Mouse (Mus musculus) midbrain, postnatal 0 days (tissue): ENCODE data around the gene Gm17018. TPM values are rescaled to one million over a fixed set of nuclear protein-coding genes. Genes with fewer than 3 reads are reported as not detected.

Experiments
- ATAC-seq: fragments of 200-750 bp; cut with Nextera tagmentation; 2 replicates; pipeline ENCODE4 v1.8.0; 2017; ENCODE audit warnings: moderate number of reproducible peaks, mild to moderate bottlenecking, moderate TSS enrichment, moderate library complexity; ENCODE audit not compliant: low FRiP score
- DNase-seq: peaks from one replicate; pipeline ENCODE4 v3.0.0-alpha.2; 2015; ENCODE audit warnings: low spot score
- H3K27ac ChIP-seq: fragments of 300-500 bp; sonication (generic); 2 replicates; pipeline ENCODE4 v1.5.1; 2014; ENCODE audit warnings: low read depth, mild to moderate bottlenecking, low read length, mixed read lengths
- H3K27me3 ChIP-seq: fragments of 300-500 bp; sonication (generic); 2 replicates; pipeline ENCODE4 v1.6.1; 2014; ENCODE audit warnings: low read length, control low read depth, mixed read lengths; ENCODE audit not compliant: insufficient read depth
- H3K36me3 ChIP-seq: fragments of 300-500 bp; sonication (generic); 2 replicates; pipeline ENCODE4 v1.6.1; 2014; ENCODE audit warnings: low read length, control low read depth, mixed read lengths; ENCODE audit not compliant: insufficient read depth
- H3K4me1 ChIP-seq: fragments of 300-500 bp; sonication (generic); 2 replicates; pipeline ENCODE4 v1.6.1; 2014; ENCODE audit warnings: mild to moderate bottlenecking, control low read depth, antibody characterized with exemption, low read length, mixed read lengths; ENCODE audit not compliant: insufficient read depth
- H3K4me2 ChIP-seq: fragments of 300-500 bp; sonication (generic); 2 replicates; pipeline ENCODE4 v1.6.1; 2014; ENCODE audit warnings: low read depth, mild to moderate bottlenecking, low read length, mixed read lengths; ENCODE audit not compliant: poor library complexity, severe bottlenecking
- H3K4me3 ChIP-seq: fragments of 300-500 bp; sonication (generic); 2 replicates; pipeline ENCODE4 v1.5.1; 2014; ENCODE audit warnings: low read depth, mild to moderate bottlenecking, low read length, moderate library complexity
- H3K9ac ChIP-seq: fragments of 300-500 bp; sonication (generic); replicated peaks from 2 replicates; pipeline ENCODE4 v1.6.1; 2014; ENCODE audit warnings: mild to moderate bottlenecking, low read length, moderate library complexity, mixed read lengths; ENCODE audit not compliant: poor library complexity, severe bottlenecking
- H3K9me3 ChIP-seq: fragments of 300-500 bp; sonication (generic); 2 replicates; pipeline ENCODE4 v1.6.1; 2016; ENCODE audit warnings: low read length, control low read depth
- CTCF ChIP-seq: IDR thresholded peaks from 2 replicates; pipeline ENCODE4 v1.5.1; 2016; ENCODE audit warnings: antibody characterized with exemption, mild to moderate bottlenecking
- WGBS: fragments of 180-500 bp; shearing (Covaris S2); extraction: QIAGEN DNeasy Blood & Tissue Kit; methylation state at CpG from one replicate; pipeline ENCODE4 v1.1.7; 2014; 5-methylcytosine and 5-hydroxymethylcytosine counted together
- polyA plus RNA-seq: library from polyadenylated mRNA; unstranded; fragments of >200 nt; fragmentation: Nextera tagmentation; extraction: Ambion mirVana; gene quantifications from 2 replicates; pipeline ENCODE4 v1.2.1, GENCODE M21; 2015
- total RNA-seq: library from RNA; depleted of rRNA; stranded (reverse); fragments of >200 nt; gene quantifications from 2 replicates; pipeline ENCODE4 v1.2.3, GENCODE M21; 2014

The Gm17018 gene
- total and polyA plus RNA-seq, 2 experiments from 2014 or later = 15.7 to 84.4 TPM

DNA sequence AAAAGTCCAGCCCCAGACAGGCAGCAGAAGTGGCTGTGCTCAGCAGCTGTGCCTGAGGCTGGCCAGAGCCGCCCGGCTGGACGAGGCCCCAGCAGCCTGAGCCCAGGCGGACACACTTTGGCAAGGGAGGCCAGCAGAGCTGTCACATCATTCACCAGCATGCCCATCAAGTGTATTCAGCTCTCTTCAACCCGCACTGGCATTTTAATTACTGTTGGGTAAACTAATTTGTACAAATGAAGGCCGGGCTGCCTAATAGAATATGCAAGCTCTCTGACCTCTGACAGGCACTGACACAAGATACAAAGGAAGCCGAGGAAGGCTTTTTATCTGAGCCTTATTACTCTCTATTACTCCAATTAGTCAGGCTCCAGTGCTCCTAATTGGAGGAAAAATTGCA, 35.6 kb downstream of the Gm17018 start:
- Histone ChIP-seq H3K4me2 (no peak overlapping the region), H3K36me3 (peaks cover 2% of the 10 kb centered on the region; the same call in 1 of the 2 replicates), H3K9ac (no peak overlapping the region), H3K4me1 (no peaks in the 10 kb centered on the region), H3K27me3 (no peaks in the 10 kb centered on the region), H3K9me3 (no peaks in the 10 kb centered on the region), H3K4me3 (no peak overlapping the region), H3K27ac (no peak overlapping the region)
- DNase-seq (peak; percentile 75), ATAC-seq (no peak)
- no peak for TF ChIP-seq CTCF
- WGBS = 18% methylated on average over 7 of the region's 7 CpGs

DNA sequence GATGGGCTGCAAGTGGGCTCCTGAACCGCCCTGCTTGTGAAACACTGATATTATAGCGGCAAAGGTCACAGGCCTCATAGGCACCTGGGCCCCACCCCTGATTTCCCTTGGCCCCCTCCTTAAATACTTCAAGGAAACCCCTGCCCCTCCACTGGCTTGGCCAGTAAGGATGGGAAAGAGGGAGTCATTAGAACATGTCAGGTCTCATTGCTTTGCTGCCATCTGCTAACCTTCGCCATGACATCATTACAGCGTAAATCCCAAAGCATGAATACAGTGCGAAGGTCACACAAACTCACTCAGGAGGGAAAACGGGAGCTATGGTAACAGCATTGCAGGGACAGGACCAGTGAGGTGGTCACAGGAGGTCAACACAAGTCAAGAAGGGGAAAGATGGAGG, 36.0 kb downstream of the Gm17018 start:
- Histone ChIP-seq H3K27me3 (no peaks in the 10 kb centered on the region), H3K9me3 (no peaks in the 10 kb centered on the region), H3K36me3 (peaks cover 2% of the 10 kb centered on the region; the same call in 1 of the 2 replicates), H3K9ac (no peak overlapping the region), H3K27ac (no peak overlapping the region), H3K4me1 (no peaks in the 10 kb centered on the region), H3K4me2 (no peak overlapping the region), H3K4me3 (no peak overlapping the region)
- ATAC-seq = no peak
- no peak for TF ChIP-seq CTCF
- DNase-seq = no peak
- WGBS = 63% methylated on average over 6 of the region's 6 CpGs

DNA sequence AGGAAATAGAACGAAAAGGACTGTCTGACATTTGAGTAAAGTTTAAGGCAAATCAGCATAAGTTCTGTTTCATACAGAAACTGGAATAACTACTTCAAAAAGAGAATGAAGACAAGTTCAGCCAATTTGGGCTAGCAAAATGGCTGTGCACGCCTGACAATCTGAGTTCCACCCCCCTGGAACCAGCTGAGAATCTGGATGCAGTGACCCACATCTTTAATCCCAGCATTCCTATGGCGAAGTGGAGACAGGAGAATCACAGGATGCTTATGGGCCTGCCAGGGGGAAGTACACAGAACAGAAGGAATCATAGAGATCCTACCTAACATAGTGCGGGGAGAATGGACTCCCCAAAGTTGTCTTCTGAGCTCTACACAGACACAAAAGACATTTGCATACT, 36.7 kb downstream of the Gm17018 start:
- 60% methylated on average over 4 of the region's 4 CpGs for WGBS

DNA sequence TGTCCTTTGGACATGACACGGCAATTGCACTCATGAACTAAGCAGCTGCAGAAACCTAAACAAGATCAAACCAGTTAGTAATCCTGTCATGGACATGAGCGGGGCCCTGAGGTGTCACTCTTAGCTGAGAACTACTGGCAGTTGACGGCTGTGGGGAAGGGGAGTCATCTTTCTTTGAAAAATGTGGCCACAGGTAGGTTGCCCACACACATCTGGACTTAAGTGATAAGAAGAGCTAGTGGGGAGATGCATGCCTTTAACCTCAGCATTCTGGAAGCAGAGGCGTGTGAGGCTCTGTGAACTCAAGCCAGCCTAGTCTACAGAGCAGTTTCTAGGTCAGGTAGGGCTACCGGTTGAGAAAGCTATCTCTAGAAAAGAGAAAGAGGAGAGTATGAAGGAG, 42.2 kb downstream of the Gm17018 start:
- H3K4me2 ChIP-seq = no peak overlapping the region
- no peaks in the 10 kb centered on the region for H3K4me1 ChIP-seq
- H3K9ac ChIP-seq = no peak overlapping the region
- ATAC-seq = no peak
- H3K27ac ChIP-seq = no peak overlapping the region
- no peak for DNase-seq
- H3K27me3 ChIP-seq = no peaks in the 10 kb centered on the region
- no peak for TF ChIP-seq CTCF
- no peaks in the 10 kb centered on the region for H3K9me3 ChIP-seq
- H3K4me3 ChIP-seq = no peak overlapping the region
- WGBS = 90% methylated on average over 5 of the region's 5 CpGs
- H3K36me3 ChIP-seq = peaks cover 8% of the 10 kb centered on the region

More for the DNA sequence above, 36.7 kb downstream of the Gm17018 start:
- Histone ChIP-seq H3K27me3 (no peaks in the 10 kb centered on the region), H3K9ac (no peak overlapping the region), H3K27ac (no peak overlapping the region), H3K4me2 (no peak overlapping the region), H3K4me3 (no peak overlapping the region), H3K4me1 (no peaks in the 10 kb centered on the region), H3K36me3 (peaks cover 8% of the 10 kb centered on the region), H3K9me3 (no peaks in the 10 kb centered on the region)
- ATAC-seq (no peak), DNase-seq (no peak)
- TF ChIP-seq CTCF = no peak

DNA sequence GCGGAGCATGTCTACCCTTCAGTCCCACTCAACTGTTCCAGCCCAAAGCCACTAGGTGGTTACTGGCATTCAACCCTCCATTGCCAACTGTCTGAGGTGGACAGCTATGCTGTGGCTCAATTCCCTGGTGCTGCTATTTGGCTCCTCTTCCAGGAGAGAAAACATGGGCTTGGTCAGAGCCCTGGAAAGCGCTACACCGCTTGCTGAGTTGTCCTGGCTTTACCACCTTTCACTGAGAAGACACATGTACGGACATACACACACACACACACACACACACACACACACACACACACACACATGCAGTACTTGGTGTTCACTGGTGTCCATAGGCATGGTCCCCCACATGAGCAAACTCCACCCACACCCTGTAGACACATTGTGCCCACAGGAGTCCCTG, 46.3 kb downstream of the Gm17018 start:
- no peak overlapping the region for H3K27ac ChIP-seq
- ATAC-seq (no peak), DNase-seq (no peak)
- H3K36me3 ChIP-seq = peaks cover 8% of the 10 kb centered on the region
- no peaks in the 10 kb centered on the region for H3K27me3 ChIP-seq
- no peak overlapping the region for H3K4me3 ChIP-seq
- H3K4me1 ChIP-seq = no peaks in the 10 kb centered on the region
- TF ChIP-seq CTCF = no peak
- H3K9ac ChIP-seq = no peak overlapping the region
- WGBS = 86% methylated on average over 4 of the region's 4 CpGs
- no peak overlapping the region for H3K4me2 ChIP-seq
- H3K9me3 ChIP-seq = no peaks in the 10 kb centered on the region

DNA sequence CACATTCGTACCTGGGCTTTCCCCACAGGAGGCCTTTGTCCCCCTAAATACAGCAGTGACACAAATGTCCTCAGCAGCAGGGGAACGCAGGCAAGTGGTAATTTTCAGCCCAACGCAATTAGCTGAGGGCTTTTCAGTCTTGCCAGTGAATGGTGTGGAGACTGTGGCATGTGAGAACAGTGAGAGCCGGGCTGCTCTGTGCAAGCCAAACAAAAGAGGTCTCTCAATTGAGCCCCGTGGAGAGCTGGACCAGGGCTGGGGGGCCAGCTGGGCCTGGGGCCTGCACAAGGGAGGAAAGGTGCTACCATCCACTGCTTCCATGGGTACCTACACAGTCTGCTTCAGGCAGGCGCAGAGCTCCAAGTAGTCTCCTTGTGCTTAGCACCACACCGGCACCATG, 47.1 kb downstream of the Gm17018 start:
- Histone ChIP-seq H3K4me3 (no peak overlapping the region), H3K36me3 (peaks cover 3% of the 10 kb centered on the region), H3K4me1 (no peaks in the 10 kb centered on the region), H3K9ac (no peak overlapping the region), H3K27me3 (no peaks in the 10 kb centered on the region), H3K9me3 (no peaks in the 10 kb centered on the region), H3K27ac (no peak overlapping the region), H3K4me2 (no peak overlapping the region)
- 25% methylated on average over 7 of the region's 7 CpGs for WGBS
- TF ChIP-seq CTCF = no peak
- DNase-seq (peak; percentile 26), ATAC-seq (no peak)
